Mouse (Mus musculus): ENCODE data around the gene Itgav.

Gene Itgav

DNA sequence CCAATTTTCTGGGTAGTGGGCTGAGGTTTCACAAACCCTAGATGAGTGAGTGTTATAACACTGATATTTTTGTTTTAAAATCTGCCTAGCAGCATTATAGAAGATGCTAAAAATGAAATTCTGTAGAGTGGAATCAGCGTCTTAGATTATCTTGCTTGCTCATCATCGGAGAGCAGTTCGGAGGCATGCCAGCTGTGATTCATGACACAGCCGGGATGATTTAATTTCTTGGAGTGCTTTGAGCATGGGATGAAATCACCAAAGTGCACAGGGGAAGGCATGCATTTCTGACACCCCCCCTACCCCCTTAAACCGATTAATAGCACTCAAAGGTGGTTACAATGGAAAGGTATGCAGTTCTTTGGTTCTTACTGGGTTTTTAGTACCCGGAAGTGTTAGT, 89.8 kb downstream of the Itgav start:
- DNase-seq (ENCODE audit: low spot score), result no peak

DNA sequence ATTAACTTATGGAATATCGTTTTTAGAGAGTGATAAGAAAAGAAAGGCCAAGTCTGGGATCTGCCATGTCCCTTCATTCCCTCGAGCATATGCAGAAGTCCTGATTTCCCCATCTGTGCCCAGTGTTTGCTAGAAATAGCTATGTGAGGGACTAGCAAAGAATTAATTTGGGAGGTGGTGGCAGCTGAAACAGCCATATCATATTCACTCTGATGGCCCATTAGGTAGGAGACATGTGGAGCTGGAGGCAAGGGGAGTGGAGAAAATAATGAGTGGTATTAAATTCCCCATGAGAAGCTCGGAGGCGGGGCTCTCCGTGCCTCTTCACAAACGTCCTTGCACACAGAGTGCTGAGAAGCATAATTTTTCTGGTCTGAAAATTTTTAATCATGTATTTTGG, 92.0 kb downstream of the Itgav start:
- DNase-seq (ENCODE audit: low spot score), result no peak

DNA sequence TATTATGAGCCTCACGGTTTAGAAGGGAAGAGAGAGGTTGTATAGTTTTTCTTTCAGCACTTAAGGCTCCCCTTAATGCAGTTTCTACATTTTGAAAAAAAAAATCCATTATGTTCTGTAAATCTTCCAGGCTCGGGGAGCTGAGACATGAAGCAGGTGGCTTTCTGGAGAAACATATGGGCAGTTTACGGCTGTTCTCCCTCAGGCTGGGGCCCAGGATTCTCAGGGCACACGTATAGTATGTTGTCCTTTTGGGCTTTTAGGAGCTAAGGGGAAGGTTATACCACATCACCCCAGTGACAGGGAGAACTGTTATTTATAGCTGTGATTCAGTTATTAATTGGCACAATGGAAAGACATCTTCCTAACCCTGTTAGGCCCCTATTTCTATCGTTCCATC, 101.0 kb downstream of the Itgav start:
- no peak for DNase-seq (ENCODE audit: low spot score)

DNA sequence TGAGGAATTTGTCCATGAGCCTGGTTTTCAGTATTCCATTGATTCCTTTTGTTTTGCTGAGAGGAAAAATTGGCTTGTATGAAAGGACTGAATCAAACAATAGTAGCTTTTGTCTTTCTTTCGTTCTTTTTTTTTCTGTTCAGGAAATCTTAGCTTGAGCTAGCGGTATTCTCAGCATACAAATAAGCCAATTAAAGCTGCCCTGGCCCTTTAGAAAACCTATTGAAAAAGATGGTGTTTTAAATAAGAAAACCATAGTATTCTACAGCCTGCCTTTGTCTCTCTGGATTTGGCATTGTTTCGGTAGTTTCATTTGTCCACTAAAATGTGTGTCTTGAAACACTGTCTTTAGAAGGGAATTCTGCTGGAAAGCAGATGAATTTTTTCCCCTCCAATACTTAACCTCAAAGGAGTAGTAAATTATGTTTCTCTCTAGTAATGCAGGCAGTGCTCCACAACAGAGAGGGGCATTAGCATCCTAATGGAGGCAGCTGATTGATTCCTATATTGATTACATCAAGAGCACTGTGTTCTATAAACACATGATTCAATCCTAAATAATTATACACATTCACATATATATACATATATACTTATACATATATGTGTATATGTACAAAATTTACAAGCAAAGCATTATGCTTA, 104.8 kb downstream of the Itgav start:
- no peak for DNase-seq (ENCODE audit: low spot score)

DNA sequence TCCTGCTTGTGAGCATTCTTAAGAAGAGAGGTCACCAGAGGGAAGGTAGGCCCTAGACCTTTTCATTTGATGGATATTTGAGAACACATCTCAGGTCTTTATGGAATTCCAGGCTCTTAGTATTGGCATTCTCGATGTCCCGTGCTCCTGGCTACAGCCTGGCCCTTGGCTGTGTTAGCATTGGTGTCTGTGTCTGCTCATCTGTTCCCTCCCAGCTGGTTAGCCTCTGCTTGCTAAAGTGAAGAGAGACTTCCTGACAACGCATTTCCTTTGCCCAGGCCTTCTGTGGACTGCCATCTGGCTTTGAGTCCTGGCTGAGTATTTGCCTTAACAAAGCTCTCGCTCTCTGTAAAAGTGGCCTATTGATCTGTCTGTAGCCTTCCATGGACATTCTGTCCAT, 108.7 kb downstream of the Itgav start:
- DNase-seq (ENCODE audit: low spot score), result no peak

DNA sequence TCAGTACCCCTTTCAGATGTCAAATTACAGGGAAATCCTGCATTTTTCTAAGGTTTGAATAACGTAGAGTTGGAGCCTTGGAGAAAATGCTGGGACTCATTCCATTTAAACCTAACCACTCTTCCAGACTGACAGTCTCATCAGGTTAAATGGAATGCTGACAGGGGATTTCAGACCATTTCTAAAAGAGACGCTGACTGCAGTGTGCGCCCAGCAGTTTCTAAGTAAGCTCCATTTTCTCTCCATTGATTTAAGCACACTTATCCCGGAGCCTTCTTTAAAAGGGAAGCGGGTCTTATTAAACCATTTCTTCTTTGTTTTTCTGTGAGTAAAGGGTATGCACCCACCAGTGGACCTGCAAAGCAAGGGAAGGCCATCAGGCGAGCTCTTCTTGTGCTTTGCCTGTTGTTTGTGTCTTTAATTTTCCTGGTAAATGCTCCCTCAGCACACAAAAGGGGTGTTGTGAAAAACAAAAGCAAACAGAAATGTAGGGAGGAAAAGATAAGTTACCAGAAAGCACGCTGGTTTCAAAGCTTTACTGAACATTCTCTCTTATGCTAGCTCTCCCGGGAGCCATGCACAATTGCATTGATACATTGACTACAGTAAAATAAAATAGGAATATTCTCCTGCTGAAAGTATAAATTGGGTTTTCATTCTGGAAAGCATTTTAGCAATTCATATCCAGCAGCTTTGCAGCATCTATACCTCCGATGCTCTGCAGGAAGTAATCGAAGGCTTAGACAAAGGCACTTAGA, 111.3 kb downstream of the Itgav start:
- no peak for DNase-seq (ENCODE audit: low spot score)

DNA sequence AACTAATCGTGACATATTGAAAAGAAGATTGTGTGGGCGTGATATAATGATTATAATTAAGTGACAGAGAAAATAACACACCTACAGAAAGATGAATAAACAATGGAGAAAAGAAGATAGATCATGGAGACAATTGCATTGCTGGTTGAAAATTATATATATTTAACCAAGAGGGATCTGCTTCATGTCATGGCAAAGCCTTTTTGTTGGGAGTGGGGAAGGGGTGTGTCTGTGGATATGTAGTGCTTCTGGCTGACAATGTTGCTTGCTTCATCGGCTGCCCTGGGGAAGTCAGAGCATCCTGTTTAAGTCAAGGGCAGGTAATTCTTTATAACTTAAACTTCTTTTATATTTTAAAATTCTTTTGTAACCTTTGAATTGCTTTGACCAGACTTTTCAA, 124.3 kb downstream of the Itgav start:
- no peak for DNase-seq (ENCODE audit: low spot score)

DNA sequence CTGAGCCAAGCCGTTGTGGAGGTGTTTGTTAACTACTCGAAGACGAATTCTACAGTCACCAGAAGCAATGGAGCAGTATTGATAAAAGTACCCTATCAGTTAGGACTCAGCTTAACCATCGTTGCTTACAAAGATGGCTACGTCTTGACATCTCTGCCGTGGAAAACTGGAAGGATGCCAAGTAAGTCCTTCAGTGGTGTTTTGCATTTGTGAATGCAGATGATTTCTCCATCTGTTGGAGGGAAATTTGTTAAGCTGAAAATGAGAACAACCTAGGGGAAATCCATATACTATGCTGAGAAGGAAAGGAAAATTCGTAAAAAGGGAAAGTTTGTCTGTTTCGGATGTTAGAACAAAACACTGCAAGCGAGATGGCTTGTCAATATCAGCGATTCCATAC, 129.2 kb downstream of the Itgav start:
- DNase-seq (ENCODE audit: low spot score), result no peak

DNA sequence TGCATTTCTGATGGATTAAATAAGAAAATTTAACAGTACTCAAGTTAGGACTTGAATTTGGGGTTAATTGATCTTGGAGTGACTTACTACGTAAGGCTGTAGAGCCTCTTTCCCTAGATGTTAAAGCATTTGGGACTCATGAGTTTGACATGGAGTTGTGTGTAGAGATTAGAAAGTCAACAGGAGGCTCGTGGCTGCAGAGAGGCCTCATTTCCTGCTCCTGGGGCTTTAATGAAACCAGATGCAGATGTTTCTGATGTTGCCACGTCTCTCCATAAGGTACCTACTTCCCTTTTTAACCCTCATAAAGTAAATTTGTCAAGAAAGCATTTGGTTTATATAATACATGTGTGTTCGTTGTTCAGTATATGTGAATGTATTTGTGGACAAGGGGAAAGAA, 132.0 kb downstream of the Itgav start:
- no peak for DNase-seq (ENCODE audit: low spot score)
